Mouse (Mus musculus) hindbrain, embryonic 11.5 days (tissue): ENCODE results near the gene Whamm. TPM values are rescaled to one million over a fixed set of nuclear protein-coding genes. Genes with fewer than 3 reads are reported as not detected.

Source experiments
- ATAC-seq: fragments of 200-750 bp; cut with Nextera tagmentation; 2 replicates; pipeline ENCODE4 v1.8.0; 2017; ENCODE audit warnings: mild to moderate bottlenecking, moderate TSS enrichment, moderate library complexity; ENCODE audit not compliant: low FRiP score
- DNase-seq: peaks from one replicate; pipeline ENCODE4 v3.0.0-alpha.2; 2015; ENCODE audit warnings: low spot score
- H3K27ac ChIP-seq: fragments of 300-500 bp; sonication (generic); 2 replicates; pipeline ENCODE4 v1.5.1; 2014; ENCODE audit warnings: mild to moderate bottlenecking, low read depth, low read length
- H3K27me3 ChIP-seq: fragments of 300-500 bp; sonication (generic); 2 replicates; pipeline ENCODE4 v1.6.1; 2014; ENCODE audit warnings: mild to moderate bottlenecking, low read length, moderate library complexity, mixed read lengths; ENCODE audit not compliant: control insufficient read depth, insufficient read depth
- H3K36me3 ChIP-seq: fragments of 300-500 bp; sonication (generic); 2 replicates; pipeline ENCODE4 v1.6.1; 2014; ENCODE audit warnings: mild to moderate bottlenecking, low read length, moderate library complexity, mixed read lengths; ENCODE audit not compliant: control insufficient read depth, insufficient read depth
- H3K4me1 ChIP-seq: fragments of 300-500 bp; sonication (generic); replicated peaks from 2 replicates; pipeline ENCODE4 v1.6.1; 2014; ENCODE audit warnings: low read length, mixed read lengths; ENCODE audit not compliant: control insufficient read depth, insufficient read depth
- H3K4me2 ChIP-seq: fragments of 300-500 bp; sonication (generic); replicated peaks from 2 replicates; pipeline ENCODE4 v1.6.1; 2014; ENCODE audit warnings: mild to moderate bottlenecking, low read depth, low read length
- H3K4me3 ChIP-seq: fragments of 300-500 bp; sonication (generic); 2 replicates; pipeline ENCODE4 v1.5.1; 2014; ENCODE audit warnings: low read depth, low read length
- H3K9ac ChIP-seq: fragments of 300-500 bp; sonication (generic); 2 replicates; pipeline ENCODE4 v1.6.1; 2014; ENCODE audit warnings: low read depth, low read length
- H3K9me3 ChIP-seq: fragments of 300-500 bp; sonication (generic); 2 replicates; pipeline ENCODE4 v1.6.1; 2016; ENCODE audit warnings: low read length; ENCODE audit not compliant: control insufficient read depth
- WGBS: fragments of 180-500 bp; shearing (Covaris S2); extraction: QIAGEN DNeasy Blood & Tissue Kit; methylation state at CpG from one replicate; pipeline ENCODE4 v1.1.7; 2014; 5-methylcytosine and 5-hydroxymethylcytosine counted together
- polyA plus RNA-seq: library from polyadenylated mRNA; unstranded; fragments of >200 nt; fragmentation: Nextera tagmentation; extraction: Ambion mirVana; gene quantifications from 2 replicates; pipeline ENCODE4 v1.2.1, GENCODE M21; 2014

Whamm gene
- polyA plus RNA-seq, 1 experiment from 2014 or later = 9.0 TPM

- Histone ChIP-seq H3K4me2 (no peak overlapping the region), H3K36me3 (no peaks in the 10 kb centered on the region), H3K4me1 (no peaks in the 10 kb centered on the region), H3K27ac (no peak overlapping the region), H3K4me3 (no peak overlapping the region), H3K9ac (no peak overlapping the region), H3K9me3 (no peaks in the 10 kb centered on the region), H3K27me3 (no peaks in the 10 kb centered on the region)
- no peak for ATAC-seq
- whole genome bisulfite sequencing = 95% methylated on average over 5 of the region's 5 CpGs
- no peak for DNase-seq
These were observed 3.7 kb upstream of the Whamm start for GRCm38 (mm10) chr7:81567396-81567795.

DNA sequence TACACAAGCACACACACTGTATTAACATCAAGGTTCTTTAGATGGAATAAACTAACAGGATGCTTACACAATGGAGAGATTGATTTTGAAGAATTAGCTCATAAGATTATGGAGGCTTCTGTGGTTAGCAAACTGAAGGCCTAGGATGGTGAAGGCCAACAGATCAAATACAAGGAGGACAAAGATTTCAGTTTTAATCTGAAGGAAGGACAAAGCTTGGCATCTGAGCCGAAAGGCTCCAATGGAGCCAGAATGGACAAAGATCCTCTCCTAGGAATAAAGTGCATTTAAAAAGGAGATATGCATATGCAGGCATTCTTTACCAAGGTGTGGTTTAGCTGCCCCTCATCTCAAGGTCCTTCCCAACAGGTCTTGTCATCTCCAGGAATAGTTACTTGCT is 1.2 kb upstream of the Whamm start:
- H3K27ac ChIP-seq = no peak overlapping the region
- H3K4me1 ChIP-seq = 0 out of 2 replicates have a peak, but pooled peaks cover 2% of the 10 kb centered on the region
- DNase-seq (no peak), ATAC-seq (no peak)
- no peaks in the 10 kb centered on the region for H3K36me3 ChIP-seq
- H3K4me2 ChIP-seq = no peak overlapping the region
- WGBS = 86% methylated on average over 1 of the region's 1 CpGs
- no peak overlapping the region for H3K4me3 ChIP-seq
- H3K27me3 ChIP-seq = no peaks in the 10 kb centered on the region
- no peaks in the 10 kb centered on the region for H3K9me3 ChIP-seq
- no peak overlapping the region for H3K9ac ChIP-seq

- Histone ChIP-seq H3K4me1 (0 out of 2 replicates have a peak, but pooled peaks cover 2% of the 10 kb centered on the region), H3K9ac (no peak overlapping the region), H3K27ac (no peak overlapping the region), H3K4me2 (no peak overlapping the region), H3K4me3 (no peak overlapping the region), H3K36me3 (no peaks in the 10 kb centered on the region), H3K27me3 (no peaks in the 10 kb centered on the region), H3K9me3 (no peaks in the 10 kb centered on the region)
- ATAC-seq (no peak), DNase-seq (no peak)
- WGBS = 87% methylated on average over 3 of the region's 3 CpGs
These were observed 795 bp upstream of the Whamm start for GRCm38 (mm10) chr7:81570271-81570670.

DNA sequence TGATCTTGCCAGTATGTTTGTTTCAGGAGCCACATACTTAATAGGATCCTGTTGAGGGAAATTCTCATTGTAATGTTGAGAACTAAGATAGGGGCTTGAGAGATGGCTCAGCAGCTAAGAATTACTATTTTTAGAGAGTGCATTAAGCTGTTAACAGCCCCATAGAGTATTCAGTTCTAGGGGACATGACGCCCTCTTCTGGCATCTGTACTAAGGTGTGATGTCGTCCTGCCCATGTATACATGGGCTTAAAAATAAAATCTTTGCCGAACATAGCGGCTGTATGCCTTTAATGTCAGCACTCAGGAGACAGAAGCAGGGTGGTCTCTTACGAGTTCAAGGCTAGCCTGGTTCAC is 336 bp upstream of the Whamm start:
- Histone ChIP-seq H3K36me3 (no peaks in the 10 kb centered on the region), H3K27me3 (no peaks in the 10 kb centered on the region), H3K4me1 (0 out of 2 replicates have a peak, but pooled peaks cover 2% of the 10 kb centered on the region), H3K9ac (no peak overlapping the region), H3K4me2 (peak overlapping the region; percentile 15; the same call in 1 of the 2 replicates), H3K27ac (no peak overlapping the region), H3K4me3 (peak overlapping the region; percentile 83; the same call in 1 of the 2 replicates), H3K9me3 (no peaks in the 10 kb centered on the region)
- no peak for DNase-seq
- 3% methylated on average over 5 of the region's 5 CpGs for WGBS
- ATAC-seq = no peak

- Histone ChIP-seq H3K36me3 (no peaks in the 10 kb centered on the region), H3K27me3 (no peaks in the 10 kb centered on the region), H3K4me1 (0 out of 2 replicates have a peak, but pooled peaks cover 2% of the 10 kb centered on the region), H3K4me2 (peak overlapping the region; percentile 47), H3K9me3 (no peaks in the 10 kb centered on the region), H3K9ac (peak overlapping the region; percentile 79), H3K4me3 (peak overlapping the region; percentile 83), H3K27ac (peak overlapping the region; percentile 95)
- 21% methylated on average over 15 of the region's 15 CpGs for WGBS
- DNase-seq (no peak), ATAC-seq (no peak)
These were observed 925 bp downstream of the Whamm start for GRCm38 (mm10) chr7:81571941-81572441.

DNA sequence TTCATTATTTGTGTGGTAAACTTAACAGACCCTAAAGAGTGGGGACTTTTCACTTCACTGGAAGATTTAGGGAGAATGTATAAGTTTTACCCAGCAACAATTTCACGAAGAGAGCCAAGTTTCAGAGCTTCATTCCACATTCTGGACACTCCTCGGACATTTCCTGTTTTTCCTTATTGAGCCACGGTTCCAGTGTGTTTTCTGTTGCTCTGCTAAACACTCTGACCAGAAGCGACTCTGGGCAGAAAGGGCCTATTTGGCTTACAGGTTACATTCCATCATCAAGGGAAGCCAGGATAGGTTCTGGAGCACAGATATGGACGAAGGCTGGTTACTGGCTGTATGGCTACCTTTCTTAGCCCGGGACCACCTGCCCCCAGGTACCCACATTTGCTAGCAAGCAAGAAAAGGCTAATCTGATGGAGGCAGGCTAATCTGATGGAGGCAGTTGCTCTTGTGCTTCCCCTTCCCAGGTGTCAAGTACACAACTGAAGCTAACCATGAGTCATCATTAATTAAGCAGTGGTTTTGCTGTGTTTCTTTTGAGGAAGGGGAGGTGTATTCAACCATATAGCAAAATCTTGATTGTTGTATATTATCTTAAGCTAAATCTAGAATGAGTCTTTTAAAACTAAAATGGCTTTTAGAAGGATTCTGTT is 1.7 kb downstream of the Whamm start:
- ATAC-seq (no peak), DNase-seq (no peak)
- H3K27ac ChIP-seq = no peak overlapping the region
- H3K27me3 ChIP-seq = no peaks in the 10 kb centered on the region
- 79% methylated on average over 6 of the region's 6 CpGs for WGBS
- no peak overlapping the region for H3K9ac ChIP-seq
- 0 out of 2 replicates have a peak, but pooled peaks cover 2% of the 10 kb centered on the region for H3K4me1 ChIP-seq
- peak overlapping the region; percentile 83; the same call in 1 of the 2 replicates for H3K4me3 ChIP-seq
- no peaks in the 10 kb centered on the region for H3K36me3 ChIP-seq
- H3K9me3 ChIP-seq = no peaks in the 10 kb centered on the region
- no peak overlapping the region for H3K4me2 ChIP-seq

DNA sequence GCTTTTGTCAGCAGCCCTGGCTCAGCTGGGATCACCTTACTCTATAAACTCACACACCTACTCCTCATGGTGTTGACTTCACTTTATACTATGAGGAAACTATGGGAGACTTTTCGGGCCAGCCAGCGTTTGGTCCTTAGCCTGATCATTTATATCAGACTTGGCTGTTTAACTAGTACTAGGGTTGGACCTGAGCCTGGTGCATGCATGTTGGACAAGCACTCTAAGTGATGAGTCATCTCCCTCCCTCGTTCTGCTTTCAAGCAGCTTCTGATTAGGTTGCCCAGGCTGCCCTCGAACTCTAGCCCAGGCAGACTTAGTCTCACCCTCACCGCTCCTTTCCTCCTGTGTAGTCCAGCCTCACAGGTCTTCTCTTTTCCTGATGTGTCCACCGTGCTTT is 2.3 kb downstream of the Whamm start:
- no peak overlapping the region for H3K9ac ChIP-seq
- DNase-seq (no peak), ATAC-seq (no peak)
- no peak overlapping the region for H3K4me3 ChIP-seq
- no peaks in the 10 kb centered on the region for H3K9me3 ChIP-seq
- 0 out of 2 replicates have a peak, but pooled peaks cover 2% of the 10 kb centered on the region for H3K4me1 ChIP-seq
- WGBS = 89% methylated on average over 6 of the region's 6 CpGs
- H3K27me3 ChIP-seq = no peaks in the 10 kb centered on the region
- H3K27ac ChIP-seq = no peak overlapping the region
- H3K4me2 ChIP-seq = no peak overlapping the region
- H3K36me3 ChIP-seq = no peaks in the 10 kb centered on the region

- no peak overlapping the region for H3K4me3 ChIP-seq
- WGBS = 95% methylated on average over 9 of the region's 9 CpGs
- DNase-seq = no peak
These were observed 2.8 kb downstream of the Whamm start for GRCm38 (mm10) chr7:81573821-81574220.

GRCm38 (mm10) chr7:81575606-81576005 is 4.5 kb downstream of the Whamm start:
- Histone ChIP-seq H3K4me1 (0 out of 2 replicates have a peak, but pooled peaks cover 2% of the 10 kb centered on the region), H3K4me3 (no peak overlapping the region), H3K9me3 (no peaks in the 10 kb centered on the region), H3K27me3 (no peaks in the 10 kb centered on the region), H3K27ac (no peak overlapping the region), H3K36me3 (no peaks in the 10 kb centered on the region), H3K4me2 (no peak overlapping the region), H3K9ac (no peak overlapping the region)
- DNase-seq (no peak), ATAC-seq (no peak)
- WGBS = 91% methylated on average over 10 of the region's 10 CpGs

More at GRCm38 (mm10) chr7:81573821-81574220, 2.8 kb downstream of the Whamm start:
- Histone ChIP-seq H3K27me3 (no peaks in the 10 kb centered on the region), H3K9ac (no peak overlapping the region), H3K9me3 (no peaks in the 10 kb centered on the region), H3K27ac (no peak overlapping the region), H3K36me3 (no peaks in the 10 kb centered on the region), H3K4me2 (no peak overlapping the region), H3K4me1 (0 out of 2 replicates have a peak, but pooled peaks cover 2% of the 10 kb centered on the region)
- ATAC-seq = no peak
